Mouse (Mus musculus) limb, embryonic 13.5 days (tissue): ENCODE results near the gene Krt25. TPM values are rescaled to one million over a fixed set of nuclear protein-coding genes. Genes with fewer than 3 reads are reported as not detected.

Experiments
- ATAC-seq: fragments of 200-750 bp; cut with Nextera tagmentation; 2 replicates; pipeline ENCODE4 v1.8.0; 2017; ENCODE audit warnings: low read depth, moderate number of reproducible peaks, moderate TSS enrichment; ENCODE audit not compliant: low FRiP score
- H3K27ac ChIP-seq: fragments of 300-500 bp; sonication (generic); 2 replicates; pipeline ENCODE4 v1.5.1; 2015; ENCODE audit warnings: inconsistent platforms, mild to moderate bottlenecking, moderate library complexity
- H3K27me3 ChIP-seq: fragments of 300-500 bp; sonication (generic); 2 replicates; pipeline ENCODE4 v1.6.1; 2015; ENCODE audit warnings: mild to moderate bottlenecking, inconsistent platforms
- H3K36me3 ChIP-seq: fragments of 300-500 bp; sonication (generic); 2 replicates; pipeline ENCODE4 v1.6.1; 2015; ENCODE audit warnings: inconsistent platforms, mild to moderate bottlenecking, moderate library complexity
- H3K4me1 ChIP-seq: fragments of 300-500 bp; sonication (generic); 2 replicates; pipeline ENCODE4 v1.6.1; 2015; ENCODE audit warnings: inconsistent platforms
- H3K4me2 ChIP-seq: fragments of 300-500 bp; sonication (generic); replicated peaks from 2 replicates; pipeline ENCODE4 v1.6.1; 2015; ENCODE audit warnings: inconsistent platforms, mild to moderate bottlenecking, moderate library complexity
- H3K4me3 ChIP-seq: fragments of 300-500 bp; sonication (generic); 2 replicates; pipeline ENCODE4 v1.5.1; 2015; ENCODE audit warnings: moderate library complexity, mild to moderate bottlenecking, inconsistent platforms
- H3K9ac ChIP-seq: fragments of 300-500 bp; sonication (generic); 2 replicates; pipeline ENCODE4 v1.6.1; 2015; ENCODE audit warnings: mild to moderate bottlenecking, inconsistent platforms
- H3K9me3 ChIP-seq: fragments of 300-500 bp; sonication (generic); 2 replicates; pipeline ENCODE4 v1.6.1; 2016; ENCODE audit warnings: inconsistent platforms
- WGBS: fragments of 180-500 bp; shearing (Covaris S2); methylation state at CpG from one replicate; pipeline ENCODE4 v1.1.7; 2015; 5-methylcytosine and 5-hydroxymethylcytosine counted together
- polyA plus RNA-seq: library from polyadenylated mRNA; unstranded; fragments of >200 nt; fragmentation: Nextera tagmentation; extraction: Ambion mirVana; gene quantifications from 2 replicates; pipeline ENCODE4 v1.2.1, GENCODE M21; 2015

Gene Krt25
- polyA plus RNA-seq, 1 experiment from 2014 or later, result not detected

- Histone ChIP-seq H3K4me3 (no peak overlapping the region), H3K9me3 (no peaks in the 10 kb centered on the region), H3K27me3 (no peaks in the 10 kb centered on the region), H3K9ac (no peak overlapping the region), H3K4me1 (peaks cover 28% of the 10 kb centered on the region), H3K4me2 (no peak overlapping the region), H3K36me3 (no peaks in the 10 kb centered on the region), H3K27ac (no peak overlapping the region)
- no peak for ATAC-seq
- 84% methylated on average over 4 of the region's 4 CpGs for WGBS
Measured at GRCm38 (mm10) chr11:99272721-99273120, 50.0 kb downstream of the Krt25 start.

GRCm38 (mm10) chr11:99269192-99269591, 53.6 kb downstream of the Krt25 start:
- no peak overlapping the region for H3K4me2 ChIP-seq
- H3K27me3 ChIP-seq, result no peaks in the 10 kb centered on the region
- 65% methylated on average over 7 of the region's 7 CpGs for WGBS
- ATAC-seq, result no peak
- H3K4me1 ChIP-seq, result peaks cover 16% of the 10 kb centered on the region
- H3K4me3 ChIP-seq, result no peak overlapping the region
- no peak overlapping the region for H3K9ac ChIP-seq
- no peak overlapping the region for H3K27ac ChIP-seq
- no peaks in the 10 kb centered on the region for H3K9me3 ChIP-seq
- no peaks in the 10 kb centered on the region for H3K36me3 ChIP-seq

GRCm38 (mm10) chr11:99265796-99266195, 57.0 kb downstream of the Krt25 start:
- peaks cover 16% of the 10 kb centered on the region for H3K4me1 ChIP-seq
- H3K27ac ChIP-seq, result no peak overlapping the region
- H3K4me2 ChIP-seq, result no peak overlapping the region
- ATAC-seq, result no peak
- H3K36me3 ChIP-seq, result no peaks in the 10 kb centered on the region
- no peaks in the 10 kb centered on the region for H3K27me3 ChIP-seq
- H3K9ac ChIP-seq, result no peak overlapping the region
- H3K9me3 ChIP-seq, result no peaks in the 10 kb centered on the region
- 62% methylated on average over 9 of the region's 9 CpGs for whole genome bisulfite sequencing
- H3K4me3 ChIP-seq, result no peak overlapping the region

Other genes with a start within 250 kb of the Krt25 start
- gene Tns4, start 233.6 kb downstream of the Krt25 start, polyA plus RNA-seq, result 0.55 and 1.2 TPM in 2 replicates
- gene Ccr7, start 167.9 kb downstream of the Krt25 start, polyA plus RNA-seq, result 0.39 and 0.83 TPM in 2 replicates
- gene Smarce1, start 91.9 kb downstream of the Krt25 start, polyA plus RNA-seq, result 327 and 346 TPM in 2 replicates
- 0.17 and 0.24 TPM in 2 replicates for gene Krt222, start 78.9 kb downstream of the Krt25 start, polyA plus RNA-seq
- 0.78 and 1.1 TPM in 2 replicates for gene Krt24, start 37.7 kb downstream of the Krt25 start, polyA plus RNA-seq
- not detected in 2 replicates for gene Krt26, start 15.0 kb upstream of the Krt25 start, polyA plus RNA-seq
- not detected in 2 replicates for gene Krt27, start 28.2 kb upstream of the Krt25 start, polyA plus RNA-seq
- gene Krt28, start 52.0 kb upstream of the Krt25 start, polyA plus RNA-seq, result 0.19 and 0.20 TPM in 2 replicates
- 29.7 and 30.8 TPM in 2 replicates for gene Krt10, start 66.4 kb upstream of the Krt25 start, polyA plus RNA-seq
- not detected in 2 replicates for gene Krt12, start 99.3 kb upstream of the Krt25 start, polyA plus RNA-seq
- 0.34 and 0.47 TPM in 2 replicates for gene Krt20, start 115.2 kb upstream of the Krt25 start, polyA plus RNA-seq
- 0.28 and 0.33 TPM in 2 replicates for gene Krt23, start 170.2 kb upstream of the Krt25 start, polyA plus RNA-seq
- not detected in 2 replicates for gene Krt39, start 198.4 kb upstream of the Krt25 start, polyA plus RNA-seq
- not detected in 2 replicates for gene Krt40, start 220.2 kb upstream of the Krt25 start, polyA plus RNA-seq
- gene Krtap3-3, start 227.9 kb upstream of the Krt25 start, polyA plus RNA-seq, result not detected in 2 replicates
- not detected in 2 replicates for gene Krtap3-2, start 233.9 kb upstream of the Krt25 start, polyA plus RNA-seq
- gene Gm11939, start 236.5 kb upstream of the Krt25 start, polyA plus RNA-seq, result not detected in 2 replicates
- not detected in 2 replicates for gene Krtap3-1, start 243.7 kb upstream of the Krt25 start, polyA plus RNA-seq